ENCODE assay signal across 11 mouse cellular contexts in genomic region chr3:146782548-146782947, GRCm38 (mm10). TPM values are rescaled to one million over a fixed set of nuclear protein-coding genes. Genes with fewer than 3 reads are reported as not detected.
DNase-seq lines count a peak whose midpoint lies in the region; ATAC-seq and TF ChIP-seq lines count a peak whose summit lies in the region.
"Had no signal": no experiment of that assay in that cellular context is flagged by ENCODE, and none has a peak within 500 bp of the region (broad histone marks: within the 10 kb centered on the region; RNA-seq: fewer than 3 reads in every experiment).

No protein-coding gene starts in this region.

- no peak overlapping the region for H3K27ac ChIP-seq in embryonic facial prominence, embryonic 14.5 days (replicated peaks; ENCODE audit: low read depth, low read length)
- H3K27ac ChIP-seq in embryonic facial prominence, embryonic 10.5 days (replicated peaks): no peak overlapping the region
- no peak overlapping the region for H3K27ac ChIP-seq in liver, embryonic 11.5 days (ENCODE audit: low read depth, low read length)
- no peak overlapping the region for H3K27ac ChIP-seq in hindbrain, postnatal 0 days
- H3K27ac ChIP-seq: midbrain, embryonic 12.5 days had no signal

- H3K27me3 ChIP-seq in embryonic facial prominence, embryonic 14.5 days (replicated peaks; ENCODE audit: control insufficient read depth, insufficient read depth, low read length): no peaks in the 10 kb centered on the region
- H3K27me3 ChIP-seq in embryonic facial prominence, embryonic 10.5 days (replicated peaks; ENCODE audit: low read depth, poor library complexity, severe bottlenecking): no peaks in the 10 kb centered on the region
- H3K27me3 ChIP-seq in liver, embryonic 11.5 days (replicated peaks; ENCODE audit: control insufficient read depth, insufficient read depth, low read length): no peaks in the 10 kb centered on the region
- H3K27me3 ChIP-seq in hindbrain, postnatal 0 days (ENCODE audit: insufficient read depth, low read length): no peaks in the 10 kb centered on the region
- H3K27me3 ChIP-seq: midbrain, embryonic 12.5 days had no signal

- H3K36me3 ChIP-seq in embryonic facial prominence, embryonic 14.5 days (ENCODE audit: control insufficient read depth, insufficient read depth, low read length): no peaks in the 10 kb centered on the region
- H3K36me3 ChIP-seq in embryonic facial prominence, embryonic 10.5 days (replicated peaks): peaks cover 5% of the 10 kb centered on the region; the same call in 1 of the 2 replicates
- no peaks in the 10 kb centered on the region for H3K36me3 ChIP-seq in liver, embryonic 11.5 days (ENCODE audit: control insufficient read depth, insufficient read depth, low read length)
- no peaks in the 10 kb centered on the region for H3K36me3 ChIP-seq in hindbrain, postnatal 0 days (ENCODE audit: insufficient read depth, low read length)
- H3K36me3 ChIP-seq: midbrain, embryonic 12.5 days had no signal

- H3K4me2 ChIP-seq in embryonic facial prominence, embryonic 14.5 days (ENCODE audit: low read depth, low read length): no peak overlapping the region
- H3K4me2 ChIP-seq in liver, embryonic 11.5 days: no peak overlapping the region
- H3K4me2 ChIP-seq in hindbrain, postnatal 0 days (ENCODE audit: low read depth, low read length): no peak overlapping the region
- H3K4me2 ChIP-seq: midbrain, embryonic 12.5 days had no signal

- WGBS in embryonic facial prominence, embryonic 14.5 days: 47% methylated on average over 6 of the region's 6 CpGs
- WGBS in embryonic facial prominence, embryonic 10.5 days: 50% methylated on average over 6 of the region's 6 CpGs
- WGBS in liver, embryonic 11.5 days: 43% methylated on average over 6 of the region's 6 CpGs
- WGBS in hindbrain, postnatal 0 days: 29% methylated on average over 6 of the region's 6 CpGs

- H3K4me1 ChIP-seq in embryonic facial prominence, embryonic 14.5 days (ENCODE audit: control insufficient read depth, insufficient read depth, low read length): peaks cover 3% of the 10 kb centered on the region; the same call in 1 of the 2 replicates
- peaks cover 11% of the 10 kb centered on the region for H3K4me1 ChIP-seq in embryonic facial prominence, embryonic 10.5 days
- H3K4me1 ChIP-seq in liver, embryonic 11.5 days (replicated peaks; ENCODE audit: control insufficient read depth, insufficient read depth, low read length): peaks cover 5% of the 10 kb centered on the region; the same call in 1 of the 2 replicates
- H3K4me1 ChIP-seq in hindbrain, postnatal 0 days (ENCODE audit: insufficient read depth, low read length): no peaks in the 10 kb centered on the region; the same call in 1 of the 2 replicates

- H3K9me3 ChIP-seq in embryonic facial prominence, embryonic 14.5 days (ENCODE audit: control insufficient read depth, low read length): no peaks in the 10 kb centered on the region
- no peaks in the 10 kb centered on the region for H3K9me3 ChIP-seq in embryonic facial prominence, embryonic 10.5 days
- no peaks in the 10 kb centered on the region for H3K9me3 ChIP-seq in liver, embryonic 11.5 days (ENCODE audit: control insufficient read depth, low read length)
- H3K9me3 ChIP-seq in hindbrain, postnatal 0 days (ENCODE audit: low read length): no peaks in the 10 kb centered on the region
- H3K9me3 ChIP-seq: midbrain, embryonic 12.5 days had no signal

- H3K9ac ChIP-seq in embryonic facial prominence, embryonic 14.5 days (ENCODE audit: low read depth, low read length): no peak overlapping the region
- no peak overlapping the region for H3K9ac ChIP-seq in liver, embryonic 11.5 days (ENCODE audit: low read depth, low read length)
- H3K9ac ChIP-seq in hindbrain, postnatal 0 days (replicated peaks; ENCODE audit: low read length): no peak overlapping the region
- H3K9ac ChIP-seq: midbrain, embryonic 12.5 days had no signal

- TF ChIP-seq CTCF in hindbrain, postnatal 0 days (IDR thresholded peaks at IDR 0.05; ENCODE audit: low read depth): peak; percentile 48

- ATAC-seq in embryonic facial prominence, embryonic 14.5 days (ENCODE audit: low read depth): no peak
- peak; percentile 22; the same call in 1 of the 2 replicates for ATAC-seq in liver, embryonic 11.5 days (replicated peaks; ENCODE audit: low FRiP score)
- peak; percentile 60 for ATAC-seq in hindbrain, postnatal 0 days
- ATAC-seq: activated CD4-positive, CD25-positive, alpha-beta regulatory T cell, adult 4 months had no signal

- H3K4me3 ChIP-seq in embryonic facial prominence, embryonic 14.5 days (ENCODE audit: low read depth, low read length): no peak overlapping the region
- no peak overlapping the region for H3K4me3 ChIP-seq in embryonic facial prominence, embryonic 10.5 days
- no peak overlapping the region for H3K4me3 ChIP-seq in liver, embryonic 11.5 days (ENCODE audit: low read depth, low read length)
- no peak overlapping the region for H3K4me3 ChIP-seq in hindbrain, postnatal 0 days (ENCODE audit: low read length)
- H3K4me3 ChIP-seq: midbrain, embryonic 12.5 days had no signal

- peak; percentile 3 for DNase-seq in embryonic facial prominence, embryonic 14.5 days (ENCODE audit: low spot score)
- DNase-seq in embryonic facial prominence, embryonic 10.5 days (ENCODE audit: low spot score): no peak
- DNase-seq in liver, embryonic 11.5 days (ENCODE audit: low spot score): no peak
- DNase-seq in liver: no peak
- peak; percentile 51 for DNase-seq in hindbrain, postnatal 0 days (ENCODE audit: low spot score)
- DNase-seq in mesoderm, embryonic 11.5 days (ENCODE audit: low read depth, low spot score): peak; percentile 18
- DNase-seq in cerebellum, postnatal 4 days (ENCODE audit: low spot score in 2 of 2): no peak
- DNase-seq in spleen, postnatal 36 days (ENCODE audit: low spot score in 2 of 2): no peak
- DNase-seq: cerebellum, adult 9-11 months had no signal

RNA-seq across cellular contexts. Expression of gene Prkacb, which starts 30.2 kb away (rescaled TPM):
- 69.1 and 72.9 TPM in 2 replicates for polyA plus RNA-seq in embryonic facial prominence, embryonic 14.5 days (2014; fragmentation: Nextera tagmentation; extraction: Ambion mirVana)
- polyA plus RNA-seq in embryonic facial prominence, embryonic 10.5 days (2016; fragmentation: Nextera tagmentation; extraction: Ambion mirVana): 64.3 and 67.6 TPM in 2 replicates
- 38.6 and 40.2 TPM in 2 replicates for polyA plus RNA-seq in liver, embryonic 11.5 days (2014; fragmentation: Nextera tagmentation; extraction: Ambion mirVana)
- 235 and 238 TPM in 2 replicates for total RNA-seq in hindbrain, postnatal 0 days (2014; rRNA removed)
- 167 and 180 TPM in 2 replicates for polyA plus RNA-seq in hindbrain, postnatal 0 days (2015; fragmentation: Nextera tagmentation; extraction: Ambion mirVana)

Comparison
In these comparisons a context has a peak if more than half of its experiments do, and no peak if none do; other contexts are left out.
1. DNase-seq: peak in embryonic facial prominence, embryonic 14.5 days (single experiment), hindbrain, postnatal 0 days (single experiment) and mesoderm, embryonic 11.5 days (single experiment); none in embryonic facial prominence, embryonic 10.5 days (single experiment), liver, embryonic 11.5 days (single experiment), liver (single experiment), cerebellum, postnatal 4 days (0 of 2) and spleen, postnatal 36 days (0 of 2).